Mouse (Mus musculus) lung, postnatal 0 days (tissue): ENCODE measurements around the gene Lrp5.

Source experiments
- CTCF ChIP-seq: IDR thresholded peaks from 2 replicates; pipeline ENCODE4 v1.5.1; 2016; ENCODE audit warnings: antibody characterized with exemption, mild to moderate bottlenecking
- EP300 ChIP-seq: IDR thresholded peaks from 2 replicates; pipeline ENCODE4 v1.6.1; 2016; ENCODE audit warnings: antibody characterized with exemption, mild to moderate bottlenecking, control low read depth

DNA sequence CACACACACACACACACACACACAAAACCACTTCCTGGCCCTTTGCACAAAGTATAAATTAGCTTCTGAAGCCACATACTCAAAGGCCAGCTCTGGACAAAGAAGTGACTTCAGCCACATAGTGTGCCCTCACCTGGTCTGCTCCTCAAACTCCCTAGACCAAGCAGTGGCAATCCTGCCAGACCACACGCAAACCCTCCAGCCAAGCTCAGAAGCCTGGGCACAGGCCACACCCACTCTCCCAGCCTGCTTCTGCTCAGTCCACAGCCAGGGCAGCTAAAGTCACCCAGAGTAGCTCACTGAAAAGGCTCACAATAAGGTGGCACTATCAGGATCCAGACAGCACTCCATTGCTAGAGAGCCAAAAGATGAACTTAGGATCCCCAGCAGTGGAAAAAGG lies 30.2 kb downstream of the Lrp5 start:
- TF ChIP-seq CTCF (no peak), EP300 (no peak)
